Mouse (Mus musculus) retina, adult 2 months (tissue): ENCODE measurements around the gene Fbxo36.

Source experiments
- DNase-seq: peaks from one replicate; pipeline ENCODE4 v3.0.0-alpha.2; 2012; ENCODE audit warnings: low read depth, low spot score

Fbxo36 gene

DNA sequence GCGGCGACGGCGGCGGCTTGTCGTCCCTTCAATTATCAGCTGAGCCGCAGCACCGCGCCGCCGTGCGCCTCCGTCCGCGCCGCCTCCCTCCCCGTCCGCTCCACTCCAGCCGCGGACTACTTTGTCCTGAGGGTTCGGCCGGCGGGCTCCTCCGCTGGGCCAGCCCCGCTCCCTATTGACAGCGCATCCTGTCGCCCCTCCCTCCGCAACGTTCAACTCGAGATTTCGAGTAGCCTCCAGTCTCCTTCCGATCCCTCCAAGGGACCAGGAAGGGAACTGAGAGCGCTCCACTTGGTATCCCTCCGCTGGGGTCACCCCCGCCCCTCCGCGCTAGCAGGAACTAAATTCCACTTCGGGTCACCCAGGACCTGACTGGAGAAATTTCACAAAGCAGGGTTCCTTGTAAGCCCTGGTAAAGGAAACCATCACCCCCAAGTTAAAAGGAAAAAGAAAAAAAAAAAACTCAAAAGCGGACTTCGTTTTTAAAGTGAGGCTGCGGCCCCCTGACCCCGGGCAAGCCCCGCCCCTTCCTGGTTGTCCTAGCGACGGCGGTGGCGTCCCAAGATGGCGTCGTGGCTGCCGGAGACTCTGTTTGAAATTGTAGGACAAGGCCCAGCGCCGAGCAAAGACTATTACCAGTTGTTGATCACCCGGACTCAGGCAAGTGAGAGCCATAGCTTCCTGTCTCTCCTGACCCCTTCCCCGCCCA lies at the start of gene Fbxo36:
Gene Fbxo36 (plus strand): TSS at position 533 of the 709 bp plus-strand sequence.
- DNase-seq, result peak; percentile 89

DNA sequence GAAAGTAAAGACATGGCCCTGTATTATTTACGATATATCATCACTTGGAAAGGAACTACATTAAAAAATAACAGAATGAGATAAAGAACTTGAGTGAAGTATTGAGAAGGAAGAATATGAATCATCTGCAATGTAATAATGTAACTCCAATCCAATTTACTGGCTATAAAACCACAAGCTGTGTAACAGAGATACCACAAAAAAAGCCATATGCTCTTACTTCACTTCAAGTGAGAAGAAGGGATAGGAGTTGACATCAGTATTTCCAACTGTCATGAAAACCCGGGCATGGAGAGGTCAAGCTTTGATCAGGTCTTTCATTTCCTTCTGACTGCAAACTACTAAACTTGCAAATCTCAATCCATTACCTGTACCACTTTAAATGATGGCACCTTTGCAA lies 48.2 kb upstream of the Fbxo36 start:
- no peak for DNase-seq

DNA sequence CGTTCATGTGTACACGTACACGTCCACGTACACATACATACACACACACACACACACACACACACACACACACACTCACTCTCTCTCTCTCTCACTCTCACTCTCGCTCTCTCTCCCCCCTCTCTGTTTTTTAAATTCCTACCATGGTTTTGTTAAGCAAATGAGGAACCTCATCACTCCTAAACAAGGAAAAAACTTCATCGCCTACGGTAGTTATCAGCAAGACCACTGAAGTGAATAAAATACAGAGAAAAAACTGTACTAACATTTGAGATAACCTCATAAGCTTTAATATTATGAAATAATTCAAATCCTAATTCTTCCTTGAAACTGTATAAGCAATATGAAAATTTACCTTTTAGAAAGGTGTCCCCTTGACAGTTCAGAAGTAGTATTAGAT lies 44.3 kb upstream of the Fbxo36 start:
- no peak for DNase-seq

DNA sequence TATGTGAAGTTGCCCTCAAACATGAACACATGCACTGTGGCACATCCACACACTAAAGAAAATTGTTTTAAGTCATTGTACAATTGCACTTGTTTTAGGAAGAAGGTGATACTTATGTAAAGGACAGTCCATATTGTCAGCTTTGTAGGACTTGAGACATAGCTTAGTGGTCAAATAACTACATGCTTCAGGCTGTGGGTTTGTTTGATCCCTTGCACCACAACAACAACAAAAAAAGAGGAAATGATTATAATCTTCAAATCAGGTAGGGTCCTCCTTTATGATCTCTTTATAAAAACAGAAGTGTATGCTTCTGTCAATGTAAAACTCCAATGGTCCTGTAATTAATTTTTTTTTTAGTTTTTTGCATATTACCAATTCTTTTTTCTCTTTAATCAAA lies 40.5 kb upstream of the Fbxo36 start:
- no peak for DNase-seq

DNA sequence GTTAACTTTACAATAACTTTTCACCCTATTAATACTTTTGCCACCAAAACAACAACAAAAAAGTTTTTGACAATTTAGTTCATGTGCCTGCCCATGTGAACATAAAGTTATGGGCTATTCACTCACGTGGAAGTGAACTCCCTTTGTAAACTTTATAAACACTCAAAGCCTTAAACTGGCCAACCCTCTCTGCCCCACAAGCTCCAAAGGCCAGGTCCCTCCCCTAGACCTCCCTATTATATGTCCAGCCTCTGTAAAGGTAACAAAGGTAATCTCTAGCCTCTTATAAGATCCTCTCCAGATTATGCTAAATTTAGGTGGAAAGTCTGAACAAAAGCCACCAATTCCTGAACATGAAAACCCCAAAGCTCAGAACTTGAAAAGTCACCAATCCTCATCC lies 35.9 kb upstream of the Fbxo36 start:
- no peak for DNase-seq

DNA sequence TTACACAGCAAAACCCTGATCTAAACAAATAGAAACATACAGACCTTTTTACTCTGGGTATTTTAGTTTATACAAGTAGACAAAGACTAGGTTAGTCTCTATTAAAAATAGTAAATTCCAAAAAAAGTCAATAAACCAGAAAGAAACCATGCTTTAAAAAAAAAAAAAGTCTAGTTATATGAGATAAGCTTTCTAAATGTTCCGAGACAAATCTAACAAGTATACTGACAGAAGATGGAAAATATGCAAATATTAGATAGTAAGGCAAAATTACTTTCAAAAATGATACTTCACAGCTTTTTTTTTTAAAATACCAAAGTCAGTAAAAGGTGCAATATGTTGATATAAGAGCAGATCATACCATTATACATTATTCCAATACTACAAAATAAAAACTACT lies 22.0 kb upstream of the Fbxo36 start:
- no peak for DNase-seq

DNA sequence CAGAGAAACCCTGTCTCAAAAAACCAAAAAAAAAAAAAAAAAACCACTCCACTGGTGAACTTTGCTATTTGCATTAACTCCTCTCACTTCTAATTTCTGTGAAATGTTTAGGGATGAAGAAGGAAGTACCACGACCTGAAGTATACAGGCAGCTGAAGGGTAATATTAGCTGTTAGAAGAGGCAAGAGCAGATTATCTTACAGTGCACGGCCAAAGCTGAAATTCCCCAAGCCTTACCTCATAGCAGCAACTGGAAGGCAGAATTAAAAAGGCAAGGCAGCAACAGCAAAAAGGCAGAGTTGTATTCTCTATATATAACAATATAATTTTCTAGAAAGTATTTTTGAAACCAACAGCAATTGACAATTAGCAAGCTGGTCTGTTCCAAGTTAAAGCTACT lies 14.6 kb upstream of the Fbxo36 start:
- DNase-seq, result no peak

DNA sequence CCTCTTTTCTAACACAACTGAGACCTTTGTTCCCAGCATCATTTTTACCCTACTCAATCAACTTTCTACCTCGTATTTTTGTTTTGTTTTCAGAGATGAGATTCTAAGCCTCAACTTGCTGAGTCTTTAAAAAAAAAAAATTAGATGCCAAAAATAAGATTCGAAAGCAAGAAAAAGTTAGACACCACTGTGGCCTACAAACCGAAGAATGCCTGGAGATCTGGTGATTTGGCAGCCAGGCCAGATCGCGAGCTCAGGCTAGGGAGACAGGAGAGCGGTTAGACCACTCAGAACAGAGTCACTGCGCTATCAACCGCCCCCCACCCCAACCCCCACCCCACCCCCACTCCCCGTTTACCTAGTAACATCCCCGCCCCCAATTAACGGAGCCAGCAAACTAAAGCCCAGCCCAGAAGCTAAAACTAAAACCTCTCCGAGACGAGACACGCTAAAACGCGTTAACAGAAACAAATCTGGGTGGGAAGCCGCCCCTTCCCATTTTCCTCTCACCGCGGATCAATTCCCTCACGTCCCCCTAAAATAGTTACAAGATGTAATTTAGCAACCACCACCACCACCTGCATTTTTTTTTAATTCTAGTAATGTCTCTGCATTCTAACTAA lies 2.0 kb upstream of the Fbxo36 start:
- DNase-seq, result no peak

DNA sequence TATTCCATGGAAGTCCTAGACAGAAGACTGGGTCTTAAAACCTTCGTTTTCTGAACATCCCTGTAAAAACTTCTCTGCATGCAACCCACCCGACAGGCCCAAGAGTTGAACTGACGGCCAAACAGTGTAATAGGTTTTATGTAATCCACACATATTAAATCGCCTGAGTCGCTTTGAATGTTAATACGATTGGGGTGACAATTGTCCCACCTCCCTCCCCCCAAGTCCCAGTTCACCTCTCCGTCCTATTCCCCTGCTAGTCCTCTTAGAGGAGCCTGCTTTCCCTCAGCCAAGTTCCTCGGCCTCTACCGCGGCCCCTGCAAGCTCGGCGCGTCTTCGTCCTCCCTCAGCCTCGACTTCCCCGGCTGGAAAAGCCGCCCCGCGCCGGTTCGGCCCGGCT lies 1.5 kb upstream of the Fbxo36 start:
- peak; percentile 64 for DNase-seq

DNA sequence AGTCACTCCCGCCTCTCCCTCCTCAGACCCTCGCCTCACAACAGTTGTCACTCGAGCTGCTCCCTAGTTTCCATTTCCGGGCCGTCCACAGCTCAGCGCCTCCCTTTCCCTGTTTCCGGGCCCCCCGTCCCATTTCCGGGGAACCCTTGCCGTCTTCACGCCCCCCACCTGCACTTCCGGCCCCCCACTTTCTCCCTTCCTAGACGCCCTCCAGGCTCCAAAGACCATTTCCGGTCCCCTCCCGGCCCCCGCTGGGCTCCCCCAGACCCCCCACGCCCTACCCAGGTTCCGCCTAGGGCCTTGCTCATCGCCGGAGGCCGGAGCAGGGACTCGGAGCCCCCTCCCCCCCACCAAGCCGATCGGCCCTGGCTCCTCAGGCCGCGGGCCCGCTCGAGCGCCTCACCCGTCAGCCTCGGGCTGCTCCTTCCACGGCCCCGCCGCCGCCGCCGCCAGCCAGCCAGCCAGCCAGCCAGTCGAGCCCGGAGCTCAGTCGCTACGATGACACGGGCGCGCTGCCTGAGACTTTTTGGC lies 955 bp upstream of the Fbxo36 start:
- DNase-seq, result peak; percentile 49

DNA sequence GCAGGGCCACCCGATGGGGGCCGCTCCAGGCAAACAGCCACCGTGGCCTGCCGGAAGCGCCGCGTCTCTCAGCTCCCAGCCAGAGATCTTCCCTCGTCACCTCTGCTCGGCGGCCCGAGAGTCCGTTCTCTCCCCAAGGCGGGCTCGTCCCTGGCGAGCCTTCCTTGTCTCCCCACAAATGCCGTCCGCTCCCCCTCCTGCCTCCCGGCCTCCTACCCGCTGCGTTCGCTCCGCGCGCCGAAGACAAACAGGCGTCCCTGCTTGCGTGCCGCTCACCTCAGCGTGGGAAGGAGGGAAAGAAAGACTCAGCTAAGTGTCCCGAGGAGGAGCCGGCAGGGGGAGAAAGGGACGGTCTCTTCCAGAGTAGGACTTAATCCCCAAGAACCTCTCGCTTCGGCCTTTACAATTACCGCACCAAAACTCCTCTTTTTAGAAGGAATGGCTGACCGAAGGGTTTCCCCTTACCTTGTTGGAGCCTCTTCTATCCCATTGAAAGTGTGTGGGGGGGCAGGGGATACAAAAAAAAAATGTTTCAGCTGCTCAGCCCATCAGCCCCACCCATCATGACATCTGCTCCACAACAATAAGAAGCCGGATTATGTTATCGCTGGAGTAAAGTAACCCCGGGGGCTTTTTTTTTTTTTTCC lies 500 bp downstream of the Fbxo36 start, which contains the start of gene Trip12:
Gene Trip12 (minus strand): TSS at position 499 of the 647 bp plus-strand sequence.
- no peak for DNase-seq

DNA sequence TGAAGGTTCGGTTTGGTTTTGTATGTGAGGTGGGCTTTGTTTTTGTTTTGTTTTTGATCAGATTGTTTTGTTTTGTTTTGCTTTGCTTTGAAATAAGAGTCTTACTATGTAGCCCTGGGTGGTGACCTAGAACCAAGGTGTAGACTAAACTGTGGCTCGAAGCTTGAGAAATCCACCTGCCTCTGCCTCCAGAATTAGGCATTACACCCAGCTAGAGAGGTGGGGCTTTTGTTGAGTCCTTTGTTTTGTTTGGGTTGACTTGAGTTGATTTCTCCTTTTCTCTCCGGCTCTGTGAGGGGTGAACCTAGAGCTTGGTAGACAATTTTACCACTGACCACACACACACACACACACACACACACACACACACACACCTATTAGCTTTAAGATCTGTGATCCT lies 1.4 kb downstream of the Fbxo36 start:
- DNase-seq, result no peak

DNA sequence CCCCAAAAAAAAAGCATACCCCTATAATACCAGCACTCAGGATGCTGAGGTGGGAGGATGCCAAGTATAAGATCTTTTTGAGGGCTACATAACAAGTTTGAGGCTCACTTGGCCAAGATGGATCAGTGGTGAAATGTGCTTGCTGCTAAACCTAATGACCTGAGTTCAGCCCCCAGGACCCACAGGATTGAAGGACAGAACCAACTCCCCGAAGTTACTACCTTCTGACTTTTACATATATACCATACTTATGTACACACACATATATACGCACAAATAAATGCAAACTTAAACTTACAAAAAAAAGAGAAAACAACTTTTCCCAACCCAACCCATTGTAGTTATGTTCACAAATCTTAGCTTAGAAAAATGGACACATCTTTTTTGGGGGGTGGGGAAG lies 3.7 kb downstream of the Fbxo36 start:
- no peak for DNase-seq

DNA sequence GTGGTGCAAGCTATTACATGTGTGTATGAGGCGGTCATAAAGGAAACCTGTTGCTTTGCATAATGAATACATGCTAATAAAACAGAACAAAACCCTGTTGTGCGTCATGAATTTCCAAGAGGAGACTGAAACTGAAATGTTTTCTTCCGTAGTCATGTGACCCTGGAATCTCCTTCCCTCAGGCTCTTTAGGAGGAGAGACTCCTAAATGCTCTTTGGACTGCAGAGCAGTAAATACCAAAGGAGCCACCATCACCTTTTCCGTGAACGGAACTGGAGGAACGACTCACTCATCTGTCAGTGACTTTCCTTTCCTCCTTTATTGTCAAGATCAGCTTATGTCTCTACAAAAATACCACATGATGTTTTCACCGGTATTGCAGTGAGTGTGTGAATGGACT lies 8.1 kb downstream of the Fbxo36 start:
- no peak for DNase-seq

DNA sequence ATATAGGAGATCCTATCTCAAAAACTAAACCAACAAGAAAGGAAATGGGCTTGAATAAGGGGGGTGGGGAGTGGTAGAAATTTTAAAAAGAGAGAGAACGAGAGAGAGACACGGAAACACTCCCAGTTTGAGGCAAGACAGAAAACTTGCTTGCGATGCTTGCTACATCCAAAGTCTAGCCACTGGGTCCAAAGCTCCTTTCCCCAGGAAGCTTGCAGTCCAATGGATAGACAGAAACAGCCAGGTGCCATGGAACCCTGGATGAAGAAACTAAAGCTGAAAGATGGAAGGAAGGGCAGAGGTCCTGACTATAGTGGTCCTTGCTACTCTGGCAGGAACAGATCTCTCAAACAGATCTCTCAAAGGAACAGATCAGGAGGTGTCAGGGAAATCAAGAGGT lies 8.7 kb downstream of the Fbxo36 start:
- DNase-seq, result no peak

DNA sequence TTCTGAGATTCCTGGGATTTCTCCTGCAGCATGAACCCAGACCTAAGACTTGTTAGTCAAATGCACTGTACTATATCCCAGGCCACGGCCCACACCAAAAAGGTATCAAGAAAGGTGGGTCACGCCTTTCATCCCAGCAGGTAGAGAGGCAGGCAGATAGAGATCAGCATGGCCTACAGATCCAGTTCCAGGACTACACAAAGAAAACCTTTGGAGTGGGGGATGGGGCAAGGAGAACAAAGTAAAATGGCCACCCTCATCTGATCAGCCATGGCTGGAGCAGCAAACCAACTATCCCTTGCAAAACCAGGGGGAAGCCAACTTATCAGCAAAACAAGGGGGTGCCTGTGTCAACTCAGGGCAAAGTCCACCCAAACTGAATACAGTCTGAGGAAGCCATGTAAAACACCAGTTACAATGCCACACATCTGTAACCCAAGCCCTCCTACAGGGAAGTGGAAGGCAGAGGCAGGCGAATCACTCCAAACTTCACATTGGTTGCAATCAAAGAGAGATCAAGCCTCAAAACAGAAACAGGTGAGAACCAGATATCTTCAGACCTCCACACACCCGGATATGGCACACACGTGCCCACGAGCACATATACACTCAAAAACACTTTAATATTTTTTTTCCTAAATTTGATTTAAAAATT lies 9.3 kb downstream of the Fbxo36 start:
- DNase-seq, result no peak

DNA sequence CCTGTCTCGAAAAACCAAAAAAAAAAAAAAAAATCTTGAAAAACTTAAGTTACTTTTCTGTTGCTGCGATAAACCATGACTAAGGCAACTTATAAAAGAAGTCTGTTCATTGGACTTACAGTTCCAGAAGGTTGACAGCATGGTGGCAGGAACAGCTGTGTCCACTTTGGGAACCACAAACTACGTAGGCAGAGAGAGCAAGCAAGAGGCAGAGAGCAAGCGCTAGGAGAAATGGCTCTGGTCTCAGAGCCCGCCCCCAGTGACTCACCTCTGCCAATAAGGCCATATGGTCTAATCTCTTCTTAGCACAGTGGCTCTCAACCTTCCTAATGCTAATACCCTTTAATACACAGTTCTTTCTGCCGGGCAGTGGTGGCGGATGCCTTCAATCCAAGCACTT lies 10.2 kb downstream of the Fbxo36 start:
- peak; percentile 56 for DNase-seq

DNA sequence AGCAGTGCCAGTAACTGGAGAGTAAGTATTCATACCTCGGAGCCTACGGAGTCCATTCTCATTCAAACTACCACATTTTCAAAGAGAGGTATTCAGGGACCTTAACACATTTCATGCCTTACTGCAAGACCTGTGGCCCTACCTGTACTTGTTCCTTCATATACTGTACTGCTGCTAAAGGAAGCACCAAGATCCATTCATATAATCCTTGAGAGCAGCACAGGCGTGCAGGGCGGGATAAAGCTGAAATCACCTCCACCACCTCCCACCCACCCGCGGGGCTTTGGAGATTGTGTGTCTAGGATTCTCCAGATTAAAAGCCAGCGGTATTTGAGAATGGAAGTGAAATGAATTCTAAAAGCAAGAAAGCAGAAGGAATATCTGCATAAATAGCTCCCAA lies 10.8 kb downstream of the Fbxo36 start:
- DNase-seq, result no peak

DNA sequence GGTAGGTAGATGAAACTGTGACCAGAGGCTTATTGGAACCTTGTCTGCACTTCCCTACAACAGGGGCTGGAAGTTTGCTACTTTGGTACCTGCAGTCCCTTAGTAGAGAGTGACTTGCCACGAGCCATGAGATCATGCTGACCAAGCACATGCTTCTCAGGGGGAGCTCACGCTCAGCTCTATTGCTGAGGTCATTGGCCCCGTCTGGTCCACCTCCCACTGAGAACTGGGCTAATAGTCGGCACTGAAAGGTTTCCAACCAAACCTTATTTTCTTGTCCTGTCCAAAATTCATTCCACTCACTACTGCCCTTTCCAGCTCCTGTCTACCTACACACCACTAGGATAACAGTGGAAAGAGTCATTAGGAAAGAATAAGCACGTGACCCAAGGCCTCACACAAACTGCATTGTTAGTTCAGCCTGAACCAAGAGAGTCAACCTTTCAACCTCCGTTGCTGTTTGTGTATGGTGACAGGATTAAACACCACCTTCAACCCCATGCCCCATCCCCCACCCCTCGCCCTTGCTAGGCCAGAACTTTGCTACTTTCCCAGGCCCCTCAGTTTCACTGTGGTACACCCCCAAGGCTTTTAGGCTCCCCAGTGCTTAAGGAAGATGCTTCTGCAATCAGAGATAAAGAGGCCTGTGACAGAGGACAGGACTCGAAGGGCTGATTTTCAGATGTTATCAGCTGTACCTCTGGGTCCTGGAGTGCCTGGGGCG lies 12.0 kb downstream of the Fbxo36 start:
- no peak for DNase-seq

DNA sequence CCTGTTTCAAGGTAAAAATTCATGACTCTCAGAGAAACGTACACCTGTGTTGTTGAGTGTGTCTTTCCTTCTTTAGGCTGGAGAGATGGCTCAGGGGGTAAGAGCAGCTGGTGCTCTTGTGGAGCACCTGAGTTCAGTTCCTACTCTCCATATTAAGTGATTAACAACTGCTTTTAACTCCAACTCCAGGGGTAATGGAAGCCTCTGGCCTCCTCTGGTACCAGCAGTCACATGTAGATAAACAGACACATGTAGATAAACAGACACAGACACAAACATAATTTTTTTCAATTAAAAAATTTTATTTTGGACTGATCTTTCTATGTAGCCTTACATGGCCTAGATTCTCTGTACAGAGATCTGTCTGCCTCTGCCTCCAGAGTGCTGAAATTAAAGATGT lies 14.1 kb downstream of the Fbxo36 start:
- DNase-seq, result no peak

DNA sequence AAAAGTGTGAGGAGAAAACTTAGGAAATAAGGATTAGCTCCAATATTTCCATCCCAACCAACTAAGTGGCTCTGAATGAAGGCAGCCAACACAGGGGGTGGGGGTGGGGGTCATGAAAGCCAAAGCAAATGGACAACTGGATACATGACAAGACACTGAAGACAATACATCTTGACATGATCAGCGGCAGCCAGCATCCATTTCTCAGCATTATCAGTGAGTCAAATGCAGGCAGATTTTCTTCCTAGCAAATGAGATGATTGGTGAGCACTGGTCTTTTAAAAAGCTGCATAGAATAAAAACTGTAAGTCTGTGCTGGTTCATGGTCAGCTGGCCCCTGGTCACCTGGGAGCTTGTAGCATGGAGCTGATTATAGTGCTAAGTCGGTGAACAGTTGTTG lies 15.3 kb downstream of the Fbxo36 start:
- DNase-seq, result no peak

DNA sequence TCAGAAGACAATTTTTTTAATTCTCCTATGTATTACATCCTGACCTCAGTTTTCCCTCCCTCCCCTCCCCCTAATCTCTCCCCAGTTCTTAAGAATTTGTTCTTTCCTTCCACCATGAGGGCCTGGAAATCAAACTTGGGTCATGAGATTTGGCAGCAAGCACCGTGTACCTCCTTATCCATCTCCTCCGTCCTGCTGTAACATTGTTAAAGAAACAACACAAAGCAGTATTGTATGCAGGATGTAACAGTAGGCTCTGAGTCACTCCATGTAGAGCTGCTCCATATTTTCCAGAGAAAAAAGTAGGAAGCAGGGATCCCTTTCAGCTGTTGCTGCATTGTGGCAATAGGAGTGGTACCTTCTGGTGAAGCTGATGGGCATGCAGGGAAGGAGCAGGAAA lies 16.1 kb downstream of the Fbxo36 start:
- DNase-seq, result no peak
